Mouse (Mus musculus): ENCODE results near the gene B2m.
A peak's percentile ranks its signal among the peaks of the same experiment; 100 is the strongest.
"Not testable (repeated sequence)": the region's sequence is repeated elsewhere in the genome, so short reads cannot be mapped to it uniquely, and the experiment has no call there.

The B2m gene

DNA sequence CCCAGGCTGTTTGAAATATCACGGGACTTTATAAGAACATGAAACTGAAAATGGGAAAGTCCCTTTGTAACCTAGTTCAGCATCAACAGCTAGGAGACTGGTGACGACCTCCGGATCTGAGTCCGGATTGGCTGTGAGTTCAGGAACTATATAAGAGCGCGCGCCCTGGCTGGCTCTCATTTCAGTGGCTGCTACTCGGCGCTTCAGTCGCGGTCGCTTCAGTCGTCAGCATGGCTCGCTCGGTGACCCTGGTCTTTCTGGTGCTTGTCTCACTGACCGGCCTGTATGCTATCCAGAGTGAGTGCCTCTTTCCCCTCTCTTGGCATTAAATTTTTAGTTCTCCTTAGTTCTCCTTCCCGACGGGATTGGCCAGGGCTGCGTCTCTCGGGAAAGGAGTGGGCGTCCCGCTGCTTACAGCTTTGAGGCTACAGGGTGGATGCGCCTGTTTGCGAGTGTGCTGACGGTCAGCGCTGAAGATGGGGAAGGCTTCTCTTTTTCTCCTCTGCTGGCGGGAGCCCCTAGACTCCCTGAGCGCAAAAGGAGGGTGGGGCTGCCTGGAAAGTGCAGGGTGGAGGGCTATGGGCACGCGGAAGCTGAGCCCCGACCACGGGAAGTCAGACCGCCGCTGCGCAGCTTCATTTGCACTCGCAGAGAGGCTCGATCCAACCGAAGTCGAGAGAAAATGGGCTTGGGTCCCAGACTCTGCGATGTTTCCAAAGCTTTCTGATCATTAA is at the start of gene B2m:
B2m (plus strand) TSS at position 179 of the 734 bp plus-strand sequence.
- peak; percentile 83 to 93 for DNase-seq (ENCODE audit: low spot score in 2 of 2)

DNA sequence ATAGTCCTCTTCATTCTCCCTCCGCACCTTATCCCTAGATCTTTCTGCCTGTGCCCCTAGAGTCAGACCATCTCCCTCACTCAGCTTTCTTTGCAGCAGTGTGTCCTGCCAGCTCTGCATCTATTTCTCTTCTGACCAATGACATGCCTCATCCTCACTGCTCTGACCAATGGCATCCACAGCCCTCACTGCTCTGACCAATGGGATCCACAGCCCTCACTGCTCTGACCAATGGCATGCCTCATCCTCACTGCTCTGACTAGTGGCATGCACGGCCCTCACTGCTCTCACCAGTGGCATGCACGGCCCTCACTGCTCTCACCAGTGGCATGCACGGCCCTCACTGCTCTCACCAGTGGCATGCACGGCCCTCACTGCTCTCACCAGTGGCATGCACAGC is 49.8 kb upstream of the B2m start:
- not testable (repeated sequence) for DNase-seq (ENCODE audit: low spot score in 2 of 2)

DNA sequence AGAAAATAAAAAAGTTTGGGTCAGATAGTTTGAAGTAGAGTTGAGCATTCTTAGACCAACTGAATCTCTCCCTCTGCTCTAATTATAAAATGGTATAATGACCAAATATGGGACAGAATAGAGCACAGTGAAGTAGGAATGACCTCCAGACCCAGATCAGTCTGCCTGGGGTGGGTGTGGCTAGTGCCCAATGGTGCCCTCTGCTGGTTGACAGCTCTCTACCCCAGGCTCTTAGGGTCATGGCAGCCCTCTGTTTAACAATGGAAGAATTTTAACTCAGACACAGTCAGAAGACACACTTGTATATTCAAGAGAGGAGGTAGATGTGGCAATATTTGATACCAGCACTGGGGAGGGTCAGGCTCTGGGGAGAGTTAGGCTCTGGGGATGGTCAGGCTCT is 45.4 kb upstream of the B2m start:
- DNase-seq (ENCODE audit: low spot score in 2 of 2): no peak

DNA sequence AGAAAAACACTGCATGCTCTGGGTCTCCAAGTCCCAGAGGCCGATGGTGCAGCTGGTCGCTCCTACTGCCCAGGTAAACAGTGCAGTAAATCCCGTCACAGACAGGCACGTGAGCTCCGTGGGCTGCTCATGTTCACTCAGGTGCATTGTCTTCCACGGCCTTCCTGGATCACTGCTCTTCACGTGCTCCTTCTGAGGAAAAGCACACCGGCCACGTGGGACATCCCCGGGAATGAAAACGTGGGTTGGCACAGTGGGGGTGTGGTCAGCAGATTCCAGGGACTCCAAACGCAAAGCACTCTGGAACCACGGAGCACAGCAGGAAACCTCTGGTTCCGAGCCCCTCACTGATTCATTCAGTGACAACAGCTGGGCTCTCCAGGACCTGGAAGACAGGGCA is 39.4 kb upstream of the B2m start:
- DNase-seq (ENCODE audit: low spot score in 2 of 2): no peak

DNA sequence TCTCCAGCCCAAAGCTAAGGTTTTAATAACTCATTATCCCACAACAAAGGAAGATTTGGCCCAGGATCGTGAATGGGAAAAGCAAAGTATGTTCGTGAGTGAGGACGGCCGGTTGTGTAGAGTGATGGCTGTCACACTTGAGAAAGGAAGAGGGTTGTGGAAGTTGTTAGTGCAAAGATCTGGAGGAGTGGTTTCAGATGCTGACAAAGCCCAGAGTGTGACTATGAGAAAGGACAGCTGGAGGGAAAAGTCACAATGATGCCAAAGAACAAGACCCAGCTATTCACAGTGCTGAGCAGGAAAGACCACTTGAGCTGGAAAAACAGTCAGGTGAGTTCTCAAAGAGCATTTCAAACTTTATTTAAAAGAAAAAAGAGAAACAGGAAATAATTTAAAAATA is 37.8 kb upstream of the B2m start:
- DNase-seq (ENCODE audit: low spot score in 2 of 2): no peak

DNA sequence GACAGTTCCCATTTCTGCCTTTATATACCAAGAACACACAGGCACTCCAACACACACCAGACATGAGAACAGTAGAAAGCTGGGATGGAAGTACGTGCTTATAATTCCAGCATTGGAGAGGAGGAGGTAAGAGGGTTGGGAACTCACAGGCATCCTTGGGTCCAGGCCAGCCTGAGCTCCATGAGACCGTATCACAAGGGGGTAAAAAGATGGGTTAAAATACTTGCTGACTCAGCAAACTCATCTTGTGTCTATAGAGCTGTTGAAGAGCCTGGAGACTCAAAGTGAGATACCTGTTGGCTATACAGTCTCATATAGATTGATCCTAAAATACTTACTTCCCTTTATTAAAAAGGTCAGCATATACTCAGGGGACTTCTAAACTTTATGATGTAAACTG is 30.6 kb upstream of the B2m start:
- DNase-seq (ENCODE audit: low spot score in 2 of 2): no peak

DNA sequence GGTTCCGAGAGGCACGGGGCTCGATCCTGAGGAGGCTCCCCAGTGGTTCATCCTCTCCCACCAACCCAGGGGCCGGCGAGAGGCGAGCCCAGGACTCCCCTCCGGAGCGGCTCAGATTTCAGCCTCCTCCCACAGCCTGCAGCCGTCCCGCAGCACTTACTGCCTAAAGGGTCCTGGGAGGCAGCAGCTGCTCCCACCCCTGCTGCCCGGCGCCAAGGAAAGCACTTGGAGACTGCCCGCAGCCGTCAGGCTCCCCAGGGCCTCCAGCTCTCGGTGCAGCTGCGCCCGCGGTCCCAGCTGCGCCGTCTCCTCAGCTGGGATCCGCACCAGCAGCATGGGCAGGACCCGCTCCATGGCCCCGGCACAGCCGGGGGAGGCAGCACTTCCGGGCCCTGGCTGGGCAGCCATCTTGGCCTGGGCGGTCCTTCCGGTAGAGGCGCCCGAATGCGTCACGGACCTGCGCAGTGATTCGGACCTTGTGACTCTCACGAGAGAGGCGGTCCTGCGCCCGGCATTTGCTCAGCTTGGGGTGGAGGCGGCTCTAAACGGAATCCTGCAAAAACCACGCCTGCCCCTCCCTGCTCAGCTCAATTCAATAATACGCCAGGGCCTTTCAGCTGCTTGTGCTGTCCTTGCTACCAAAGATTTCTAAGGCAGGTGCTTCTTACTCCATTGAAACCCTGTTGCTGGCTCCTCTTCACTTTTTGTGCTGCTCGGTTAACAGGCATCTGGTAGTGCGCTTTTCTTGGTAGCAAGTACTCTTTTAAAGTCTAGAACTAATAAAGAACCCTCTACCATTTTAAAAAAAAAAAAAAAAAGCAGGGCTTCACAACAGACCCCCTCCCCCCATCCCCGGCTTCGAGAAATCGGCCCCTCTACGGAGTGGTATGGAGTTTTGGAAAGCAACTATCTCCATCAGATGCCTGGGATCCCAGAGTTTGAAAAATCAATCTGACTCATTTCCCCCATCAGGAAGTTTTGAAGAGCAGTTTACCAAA is 29.2 kb upstream of the B2m start, which contains the start of gene Spg11:
Spg11 (minus strand) TSS at position 426 of the 998 bp plus-strand sequence.
- peak; percentile 91 to 94 for DNase-seq (ENCODE audit: low spot score in 2 of 2)

DNA sequence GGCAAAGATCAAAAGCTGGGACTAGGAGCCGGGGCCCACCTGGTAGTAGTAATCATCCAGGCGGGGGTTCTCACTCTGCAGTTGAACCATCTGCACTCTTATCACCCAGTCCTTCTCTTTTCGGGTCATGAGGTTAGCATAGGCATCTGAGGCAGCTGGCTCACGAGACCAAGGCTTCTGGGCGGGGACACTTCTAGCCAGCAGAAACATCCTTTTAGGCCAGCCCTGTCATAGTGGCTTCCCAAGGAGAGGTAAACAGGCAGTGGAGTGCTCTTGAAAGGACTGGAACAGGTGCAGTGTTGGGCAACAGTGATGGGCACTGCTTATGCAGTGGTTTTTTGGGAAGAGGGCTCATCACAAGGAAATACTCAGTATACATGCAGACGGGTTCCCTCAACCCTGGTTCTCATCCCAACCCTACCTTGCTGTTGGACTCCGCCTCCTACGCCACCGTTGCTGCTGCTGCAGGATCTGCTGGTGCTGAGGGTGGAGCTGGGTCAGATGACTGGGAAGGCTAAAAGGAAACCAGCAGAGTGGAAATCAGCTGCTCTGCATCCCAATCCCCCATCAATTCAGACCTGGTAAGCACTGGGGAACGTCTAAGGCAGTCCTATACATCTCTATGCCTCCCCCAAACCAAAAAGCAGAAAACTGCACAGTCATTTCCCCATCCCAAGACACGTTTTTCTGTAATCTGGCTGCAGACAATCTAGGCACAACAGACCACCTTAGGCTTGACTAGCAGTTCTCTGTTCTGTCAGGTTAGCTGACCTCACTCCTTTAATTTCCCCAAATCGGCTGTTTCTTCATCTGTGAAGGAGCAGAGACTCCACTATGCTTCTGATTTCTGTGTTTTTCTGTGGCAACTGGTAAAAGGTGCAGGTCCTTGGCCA is 21.6 kb upstream of the B2m start:
- no peak for DNase-seq (ENCODE audit: low spot score in 2 of 2)

DNA sequence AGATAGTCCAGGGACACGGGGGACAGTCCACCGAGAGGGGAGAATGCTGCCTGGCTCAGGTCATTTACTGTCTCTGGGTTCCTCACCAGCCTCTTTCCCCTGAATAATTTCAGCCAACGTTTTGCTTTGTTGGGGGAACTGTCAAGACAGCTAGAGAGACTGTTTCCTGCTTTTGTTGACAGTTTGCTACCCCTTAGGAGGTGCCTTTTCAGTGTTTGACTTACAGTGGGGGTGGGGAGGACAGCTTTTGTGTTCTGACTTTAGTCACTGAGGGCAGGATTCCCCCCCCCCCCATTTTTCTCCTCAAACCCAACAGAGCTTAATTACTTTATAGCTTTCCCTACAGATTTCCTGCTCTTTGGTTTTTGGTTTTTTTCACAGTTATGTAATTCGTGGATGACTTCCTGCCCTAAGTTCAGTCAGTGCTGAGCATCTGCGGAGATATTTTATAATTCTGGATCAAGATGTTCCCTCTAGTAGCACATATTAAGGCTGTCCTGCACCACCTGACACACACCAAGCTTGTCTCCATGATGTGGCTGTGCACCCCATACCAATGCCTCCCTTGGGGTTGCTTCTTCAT is 20.6 kb upstream of the B2m start:
- DNase-seq (ENCODE audit: low spot score in 2 of 2): no peak

DNA sequence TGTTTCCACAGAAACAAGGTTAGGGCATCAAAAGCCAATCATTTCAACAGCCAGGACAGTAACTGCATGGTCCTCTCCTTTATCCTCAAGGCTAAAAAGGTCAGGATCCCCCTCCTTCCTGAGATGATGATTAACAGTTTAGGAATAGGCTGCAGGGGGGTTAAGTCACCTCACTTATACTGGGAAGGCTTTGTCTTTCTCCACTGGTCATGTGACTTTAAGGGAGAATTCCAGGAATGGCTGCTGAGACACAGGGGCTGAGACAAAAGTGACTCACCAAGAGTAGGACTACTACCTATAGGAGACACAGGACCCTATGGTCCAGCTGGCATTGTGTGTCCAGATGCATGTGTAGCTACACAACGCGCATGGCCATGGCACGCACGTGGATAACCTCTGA is 19.9 kb upstream of the B2m start:
- DNase-seq (ENCODE audit: low spot score in 2 of 2): no peak

DNA sequence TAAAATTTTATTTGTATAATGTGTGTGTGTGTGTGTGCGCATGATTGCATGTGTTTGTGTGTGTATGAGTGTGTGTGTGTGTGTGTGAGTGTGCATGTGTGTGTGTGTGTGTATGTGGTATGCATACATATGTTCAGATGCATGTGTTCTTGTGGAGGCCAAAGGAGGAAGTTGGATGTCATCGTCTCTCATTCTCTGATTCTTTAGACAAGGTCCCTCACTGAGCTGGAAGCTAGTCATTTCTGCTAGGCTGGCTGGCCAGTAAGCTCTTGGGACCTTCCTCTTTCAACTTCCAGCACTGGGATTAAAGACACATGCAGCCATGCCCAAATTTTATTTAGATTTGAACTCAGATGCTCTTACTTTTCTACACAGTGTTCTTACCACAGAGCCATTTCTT is 15.4 kb upstream of the B2m start:
- no peak for DNase-seq (ENCODE audit: low spot score in 2 of 2)

DNA sequence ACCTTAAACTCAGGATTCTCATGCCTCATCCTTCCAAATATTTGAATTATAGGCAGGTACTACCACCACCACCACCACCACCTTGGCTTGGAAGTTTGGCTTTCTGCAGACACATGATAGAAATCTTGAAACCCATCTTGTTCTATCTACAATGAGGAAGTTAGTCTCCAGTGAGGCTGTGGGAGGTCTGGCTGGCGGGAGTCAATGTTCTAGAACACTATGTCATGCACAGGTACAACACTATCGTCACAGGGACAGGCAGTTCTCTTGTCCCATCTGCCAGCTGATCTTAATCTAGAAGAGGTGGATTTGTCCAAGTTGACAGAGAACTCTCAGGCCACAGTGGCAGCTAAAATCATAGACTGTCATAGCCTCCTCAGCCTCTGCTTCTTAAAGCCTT is 14.9 kb upstream of the B2m start:
- DNase-seq (ENCODE audit: low spot score in 2 of 2): no peak

DNA sequence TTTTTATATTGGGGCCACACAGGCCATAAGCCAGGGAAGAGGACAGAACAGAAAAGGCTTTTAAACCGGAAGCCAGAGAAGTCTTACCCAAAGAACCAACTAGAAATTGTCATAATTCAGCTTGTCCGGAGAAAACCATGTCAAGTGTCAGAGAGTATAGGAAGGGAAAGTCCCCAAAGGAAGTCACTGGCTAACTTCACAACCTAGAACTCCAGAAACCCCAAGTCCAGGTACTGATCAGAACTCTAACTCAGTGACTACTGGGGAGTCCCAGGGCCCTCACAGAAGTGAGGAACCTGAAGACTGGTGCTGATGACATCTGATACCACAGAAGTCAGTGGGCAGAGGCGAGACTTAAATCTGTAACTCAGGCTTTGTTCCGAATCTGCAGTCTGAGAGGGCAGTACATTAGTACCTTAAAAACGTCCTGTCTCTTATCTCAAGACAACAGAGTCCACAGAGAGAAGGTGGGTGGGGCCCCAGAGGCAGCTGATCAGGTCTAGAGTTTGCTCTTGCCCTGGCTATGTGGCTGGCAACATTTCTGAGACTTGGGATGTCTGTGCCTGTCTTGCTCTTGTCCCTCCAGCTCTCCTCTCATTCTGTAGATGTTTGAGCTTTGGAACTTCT is 9.5 kb upstream of the B2m start:
- DNase-seq (ENCODE audit: low spot score in 2 of 2): no peak

DNA sequence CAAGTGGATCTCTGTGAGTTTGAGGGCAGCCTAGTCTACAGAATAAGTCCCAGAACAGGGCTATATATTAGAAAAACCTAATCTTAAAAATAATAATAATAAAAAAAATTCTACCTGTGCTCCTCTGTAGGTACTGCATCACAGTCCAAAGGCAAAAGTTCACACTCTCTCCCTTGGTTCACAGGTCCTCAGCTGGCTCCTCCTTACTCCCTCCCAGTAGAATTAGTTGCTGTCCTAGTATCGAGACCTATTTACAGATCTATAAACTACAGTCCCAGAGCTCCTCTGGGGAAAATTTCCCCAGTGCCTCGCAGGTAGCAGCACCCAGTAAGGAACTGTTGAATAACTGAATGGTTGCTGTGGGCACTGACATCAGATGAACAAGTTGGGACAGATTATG is 6.7 kb upstream of the B2m start:
- DNase-seq (ENCODE audit: low spot score in 2 of 2): no peak

DNA sequence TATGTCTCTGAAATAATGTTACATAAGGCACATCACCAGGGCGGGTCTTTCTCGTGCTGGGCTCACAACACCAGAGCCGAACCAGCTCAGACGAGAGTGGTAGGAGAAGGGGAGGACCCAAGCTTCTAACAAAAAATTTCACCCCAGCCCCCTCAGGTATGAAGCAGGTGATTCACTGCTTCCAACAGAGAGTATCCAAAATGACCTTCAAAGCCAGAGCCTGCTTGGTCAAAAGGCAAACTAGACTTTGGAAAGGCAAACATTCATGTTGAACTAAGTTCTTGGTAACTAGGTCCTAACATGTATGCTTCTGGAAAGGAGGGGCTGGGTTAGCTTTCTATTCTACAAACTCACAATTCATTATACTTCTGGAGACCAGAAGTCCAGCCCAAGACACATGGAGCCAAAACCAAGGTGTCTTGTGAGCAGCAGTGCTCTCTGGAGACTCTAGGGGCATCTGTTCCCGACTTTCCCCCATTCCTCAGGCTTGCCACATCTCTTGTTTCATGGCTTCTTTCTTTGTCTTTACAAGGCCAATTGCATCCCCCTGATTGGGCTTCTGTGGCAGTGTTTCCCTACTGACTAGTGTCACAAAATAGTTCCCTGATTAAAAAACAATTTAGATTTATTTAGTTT is 6.0 kb upstream of the B2m start:
- DNase-seq (ENCODE audit: low spot score in 2 of 2): no peak

DNA sequence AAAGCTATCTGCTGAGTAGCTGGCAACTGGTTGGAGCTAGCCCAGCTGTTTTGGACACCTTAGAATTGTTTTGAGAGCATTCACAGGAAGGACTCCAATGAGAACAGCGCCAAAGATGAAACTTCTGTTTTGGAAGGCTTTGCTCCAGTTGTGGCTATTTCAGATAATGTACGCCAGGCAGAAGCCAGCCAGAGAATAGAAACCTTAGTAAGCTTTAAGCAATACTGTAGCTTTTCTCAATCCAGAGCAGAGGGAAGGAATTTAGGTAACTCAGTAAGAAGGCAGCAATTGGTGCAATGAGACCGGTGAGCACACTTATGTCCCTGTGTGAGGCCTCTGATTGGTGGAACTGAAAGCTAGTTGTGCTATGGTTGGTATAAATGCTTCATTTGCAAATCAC is 4.4 kb upstream of the B2m start:
- DNase-seq (ENCODE audit: low spot score in 2 of 2): no peak

DNA sequence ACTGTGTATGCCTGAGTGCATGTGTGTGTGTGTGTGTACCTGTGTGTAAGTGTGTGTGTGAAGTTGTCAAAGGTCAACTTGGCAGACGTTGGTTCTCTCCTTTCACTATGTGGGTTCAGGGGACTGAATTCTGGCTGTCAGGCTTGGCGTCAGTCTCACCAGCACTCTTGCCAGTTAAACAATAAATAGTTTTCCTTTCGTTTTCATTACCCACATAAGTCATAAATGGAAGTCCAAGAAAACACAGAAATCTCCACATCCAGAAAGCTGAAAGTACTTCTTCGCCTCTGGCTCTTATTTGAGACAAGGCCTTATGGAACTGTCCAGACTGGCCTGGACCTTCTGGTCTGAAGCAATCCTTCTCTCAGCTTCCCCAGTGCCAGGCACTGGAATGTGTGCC is 1.7 kb upstream of the B2m start:
- DNase-seq (ENCODE audit: low spot score in 2 of 2): no peak

DNA sequence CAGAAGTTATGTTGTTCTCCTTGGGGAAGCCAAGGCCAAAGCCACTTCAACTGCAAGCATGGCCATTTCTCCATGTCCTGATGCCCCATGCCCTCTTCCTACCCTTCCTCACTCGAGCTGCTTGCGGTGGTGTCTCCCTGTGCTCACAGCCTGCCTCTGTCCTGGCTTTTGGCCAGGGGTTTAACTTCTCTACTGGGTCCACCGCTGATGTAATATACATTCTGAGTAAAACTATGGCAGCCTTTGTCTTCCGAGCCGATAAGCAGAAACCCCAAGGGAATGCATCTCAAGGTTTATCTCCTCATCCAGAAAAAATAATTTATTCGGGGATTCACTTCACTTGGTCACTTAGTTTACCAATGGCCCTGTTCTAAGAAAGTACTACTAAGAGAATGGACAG is 799 bp upstream of the B2m start:
- no peak for DNase-seq (ENCODE audit: low spot score in 2 of 2)

DNA sequence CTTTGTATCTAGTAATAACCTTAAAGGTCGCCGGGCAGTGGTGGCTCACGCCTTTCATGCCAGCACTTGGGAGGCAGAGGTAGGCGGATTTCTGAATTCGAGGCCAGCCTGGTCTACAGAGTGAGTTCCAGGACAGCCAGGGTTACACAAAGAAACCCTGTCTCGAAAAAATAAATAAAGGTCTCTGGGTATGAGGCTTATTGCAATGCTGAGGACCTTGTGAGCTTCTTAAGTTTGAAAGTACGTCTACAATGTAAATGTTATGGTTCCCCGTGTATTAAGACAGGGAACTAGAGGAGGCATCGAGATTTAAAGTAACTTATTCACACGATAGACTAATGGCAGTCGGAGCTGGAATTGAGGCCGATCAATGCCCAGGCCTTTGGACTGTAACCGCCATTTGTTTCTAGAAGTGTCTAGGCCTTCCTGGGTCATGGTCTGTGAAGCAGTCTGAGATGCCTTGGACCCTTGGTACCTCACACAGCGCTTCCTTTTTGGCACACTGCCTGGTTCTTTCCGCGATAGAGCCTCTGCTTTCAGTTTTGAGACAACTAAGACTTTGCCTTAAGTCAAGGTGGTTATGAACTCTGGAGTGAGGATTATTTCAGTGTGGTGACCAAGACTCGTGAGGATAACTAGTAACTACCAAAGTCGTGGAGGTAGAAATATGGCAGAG is 894 bp downstream of the B2m start:
- DNase-seq (ENCODE audit: low spot score in 2 of 2): peak; percentile 50 to 57

DNA sequence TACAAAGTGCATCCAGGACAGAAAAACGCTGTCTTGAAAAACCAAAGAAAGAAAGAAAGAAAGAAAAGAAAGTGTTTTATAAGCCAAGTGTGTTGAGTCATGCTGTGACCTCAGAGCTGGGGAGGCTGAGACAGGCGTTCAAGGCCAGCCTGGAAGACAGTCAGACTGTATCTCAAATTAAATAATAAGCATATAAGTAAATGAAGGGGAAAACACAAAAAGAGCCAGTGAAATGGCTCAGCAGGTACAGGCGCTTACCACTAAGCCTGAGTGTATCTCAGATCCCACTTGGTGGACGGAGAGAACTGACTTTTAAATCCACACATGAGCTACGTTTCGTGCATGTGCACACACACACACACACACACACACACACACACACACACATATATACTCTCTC is 1.8 kb downstream of the B2m start:
- no peak for DNase-seq (ENCODE audit: low spot score in 2 of 2)

All from spleen, postnatal 14 days (tissue).